Mouse (Mus musculus) kidney, embryonic 15.5 days (tissue): Measurements from ENCODE around the gene Sh3d19. TPM values are rescaled to one million over a fixed set of nuclear protein-coding genes. Genes with fewer than 3 reads are reported as not detected.

ENCODE experiments used
- ATAC-seq: fragments of 200-750 bp; cut with Nextera tagmentation; replicated peaks from 2 replicates; pipeline ENCODE4 v1.8.0; 2017; ENCODE audit warnings: moderate TSS enrichment; ENCODE audit not compliant: low FRiP score
- H3K27ac ChIP-seq: fragments of 300-500 bp; sonication (generic); 2 replicates; pipeline ENCODE4 v1.5.1; 2015; ENCODE audit warnings: mild to moderate bottlenecking, inconsistent platforms
- H3K27me3 ChIP-seq: fragments of 300-500 bp; sonication (generic); 2 replicates; pipeline ENCODE4 v1.6.1; 2015; ENCODE audit warnings: inconsistent platforms
- H3K36me3 ChIP-seq: fragments of 300-500 bp; sonication (generic); 2 replicates; pipeline ENCODE4 v1.6.1; 2015; ENCODE audit warnings: inconsistent platforms
- H3K4me1 ChIP-seq: fragments of 300-500 bp; sonication (generic); 2 replicates; pipeline ENCODE4 v1.6.1; 2015; ENCODE audit warnings: inconsistent platforms
- H3K4me2 ChIP-seq: fragments of 300-500 bp; sonication (generic); 2 replicates; pipeline ENCODE4 v1.6.1; 2015; ENCODE audit warnings: moderate library complexity, mild to moderate bottlenecking, inconsistent platforms
- H3K4me3 ChIP-seq: fragments of 300-500 bp; sonication (generic); replicated peaks from 2 replicates; pipeline ENCODE4 v1.5.1; 2015; ENCODE audit warnings: mild to moderate bottlenecking, inconsistent platforms
- H3K9ac ChIP-seq: fragments of 300-500 bp; sonication (generic); 2 replicates; pipeline ENCODE4 v1.6.1; 2015; ENCODE audit warnings: mild to moderate bottlenecking, inconsistent platforms
- H3K9me3 ChIP-seq: fragments of 300-500 bp; sonication (generic); replicated peaks from 2 replicates; pipeline ENCODE4 v1.6.1; 2016; ENCODE audit warnings: inconsistent platforms
- WGBS: fragments of 180-500 bp; shearing (Covaris S2); methylation state at CpG from one replicate; pipeline ENCODE4 v1.1.7; 2015; ENCODE audit warnings: mixed read lengths; 5-methylcytosine and 5-hydroxymethylcytosine counted together
- polyA plus RNA-seq: library from polyadenylated mRNA; unstranded; fragments of >200 nt; fragmentation: Nextera tagmentation; extraction: Ambion mirVana; gene quantifications from 2 replicates; pipeline ENCODE4 v1.2.1, GENCODE M21; 2015

Gene Sh3d19
- polyA plus RNA-seq, 1 experiment from 2014 or later, result 32.3 TPM

GRCm38 (mm10) chr3:85984537-85984936 lies 13.6 kb downstream of the Sh3d19 start:
- Histone ChIP-seq H3K9ac (no peak overlapping the region), H3K9me3 (no peaks in the 10 kb centered on the region), H3K4me2 (no peak overlapping the region), H3K27ac (no peak overlapping the region), H3K36me3 (peaks cover 23% of the 10 kb centered on the region; the same call in 1 of the 2 replicates), H3K27me3 (no peaks in the 10 kb centered on the region), H3K4me3 (no peak overlapping the region), H3K4me1 (0 out of 2 replicates have a peak, but pooled peaks cover 3% of the 10 kb centered on the region)
- WGBS, result 90% methylated on average over 6 of the region's 6 CpGs
- no peak for ATAC-seq

- Histone ChIP-seq H3K9me3 (no peaks in the 10 kb centered on the region), H3K4me2 (no peak overlapping the region), H3K4me3 (no peak overlapping the region), H3K27ac (no peak overlapping the region), H3K9ac (no peak overlapping the region), H3K27me3 (no peaks in the 10 kb centered on the region), H3K36me3 (peaks cover 16% of the 10 kb centered on the region; the same call in 1 of the 2 replicates), H3K4me1 (peaks cover 11% of the 10 kb centered on the region; the same call in 1 of the 2 replicates)
- WGBS, result 96% methylated on average over 2 of the region's 2 CpGs
- ATAC-seq, result no peak
Observed at GRCm38 (mm10) chr3:85987225-85987624, 16.3 kb downstream of the Sh3d19 start.

GRCm38 (mm10) chr3:85991140-85991801 lies 20.4 kb downstream of the Sh3d19 start:
- 0 out of 2 replicates have a peak overlapping the region, but pooled peaks have one; percentile 6 for H3K9ac ChIP-seq
- no peak overlapping the region for H3K27ac ChIP-seq
- H3K4me2 ChIP-seq, result no peak overlapping the region
- ATAC-seq, result no peak
- no peak overlapping the region for H3K4me3 ChIP-seq
- peaks cover 16% of the 10 kb centered on the region; the same call in 1 of the 2 replicates for H3K36me3 ChIP-seq
- 58% methylated on average over 6 of the region's 6 CpGs for WGBS
- H3K4me1 ChIP-seq, result peaks cover 17% of the 10 kb centered on the region
- H3K27me3 ChIP-seq, result no peaks in the 10 kb centered on the region
- no peaks in the 10 kb centered on the region for H3K9me3 ChIP-seq

- Histone ChIP-seq H3K9me3 (no peaks in the 10 kb centered on the region), H3K36me3 (peaks cover 16% of the 10 kb centered on the region; the same call in 1 of the 2 replicates), H3K4me2 (no peak overlapping the region), H3K9ac (0 out of 2 replicates have a peak overlapping the region, but pooled peaks have one; percentile 6), H3K27me3 (no peaks in the 10 kb centered on the region), H3K27ac (no peak overlapping the region), H3K4me3 (no peak overlapping the region), H3K4me1 (peaks cover 17% of the 10 kb centered on the region)
- WGBS, result 46% methylated on average over 5 of the region's 5 CpGs
- no peak; the same call in 1 of the 2 replicates for ATAC-seq
Observed at GRCm38 (mm10) chr3:85991802-85992156, 20.9 kb downstream of the Sh3d19 start.

GRCm38 (mm10) chr3:85993744-85994143 lies 22.8 kb downstream of the Sh3d19 start:
- no peak for ATAC-seq

GRCm38 (mm10) chr3:85994645-85995044 lies 23.7 kb downstream of the Sh3d19 start:
- H3K9me3 ChIP-seq, result no peaks in the 10 kb centered on the region
- no peaks in the 10 kb centered on the region for H3K27me3 ChIP-seq
- H3K4me2 ChIP-seq, result no peak overlapping the region
- no peaks in the 10 kb centered on the region for H3K36me3 ChIP-seq
- H3K9ac ChIP-seq, result no peak overlapping the region
- H3K4me3 ChIP-seq, result no peak overlapping the region
- no peak for ATAC-seq
- no peak overlapping the region for H3K27ac ChIP-seq
- peaks cover 17% of the 10 kb centered on the region for H3K4me1 ChIP-seq
- WGBS, result 69% methylated on average over 4 of the region's 4 CpGs

More at GRCm38 (mm10) chr3:85993744-85994143, 22.8 kb downstream of the Sh3d19 start:
- Histone ChIP-seq H3K4me2 (no peak overlapping the region), H3K4me1 (peaks cover 17% of the 10 kb centered on the region), H3K9me3 (no peaks in the 10 kb centered on the region), H3K9ac (no peak overlapping the region), H3K27ac (no peak overlapping the region), H3K27me3 (no peaks in the 10 kb centered on the region), H3K36me3 (0 out of 2 replicates have a peak, but pooled peaks cover 4% of the 10 kb centered on the region), H3K4me3 (no peak overlapping the region)
- WGBS, result 66% methylated on average over 11 of the region's 11 CpGs

GRCm38 (mm10) chr3:86001271-86001670 lies 30.4 kb downstream of the Sh3d19 start:
- no peak overlapping the region for H3K27ac ChIP-seq
- ATAC-seq, result no peak
- H3K9me3 ChIP-seq, result no peaks in the 10 kb centered on the region
- no peak overlapping the region for H3K4me3 ChIP-seq
- WGBS, result 91% methylated on average over 3 of the region's 3 CpGs
- no peaks in the 10 kb centered on the region for H3K4me1 ChIP-seq
- H3K4me2 ChIP-seq, result no peak overlapping the region
- no peak overlapping the region for H3K9ac ChIP-seq
- no peaks in the 10 kb centered on the region for H3K36me3 ChIP-seq
- H3K27me3 ChIP-seq, result no peaks in the 10 kb centered on the region

GRCm38 (mm10) chr3:86002423-86002822 lies 31.5 kb downstream of the Sh3d19 start, which contains the start of gene Prss48:
TSS of gene Prss48 (minus strand) at chr3:86002491.
- no peak within 1 kb of the TSS for H3K27ac ChIP-seq

GRCm38 (mm10) chr3:86002940-86003339 lies 32.0 kb downstream of the Sh3d19 start:
- Histone ChIP-seq H3K9me3 (no peaks in the 10 kb centered on the region), H3K9ac (no peak overlapping the region), H3K4me1 (no peaks in the 10 kb centered on the region), H3K36me3 (peaks cover 3% of the 10 kb centered on the region; the same call in 1 of the 2 replicates), H3K27ac (no peak overlapping the region), H3K27me3 (no peaks in the 10 kb centered on the region), H3K4me3 (no peak overlapping the region), H3K4me2 (no peak overlapping the region)
- 82% methylated on average over 5 of the region's 5 CpGs for WGBS
- ATAC-seq, result no peak

More at GRCm38 (mm10) chr3:86002423-86002822, 31.5 kb downstream of the Sh3d19 start, which contains the start of gene Prss48:
- no peaks in the 10 kb centered on the region for H3K36me3 ChIP-seq
- H3K27me3 ChIP-seq, result no peaks in the 10 kb centered on the region
- no peaks in the 10 kb centered on the region for H3K9me3 ChIP-seq
- no peak within 1 kb of the TSS for H3K4me3 ChIP-seq
- H3K4me2 ChIP-seq, result no peak within 1 kb of the TSS
- H3K9ac ChIP-seq, result no peak within 1 kb of the TSS
- no peak for ATAC-seq
- WGBS, result 83% methylated on average over 17 of the region's 17 CpGs
- no peaks in the 10 kb centered on the region for H3K4me1 ChIP-seq

- WGBS, result 95% methylated on average over 10 of the region's 10 CpGs
- no peak overlapping the region for H3K27ac ChIP-seq
- H3K36me3 ChIP-seq, result peaks cover 12% of the 10 kb centered on the region
- H3K4me1 ChIP-seq, result no peaks in the 10 kb centered on the region
- no peak overlapping the region for H3K4me2 ChIP-seq
- no peak overlapping the region for H3K4me3 ChIP-seq
- no peaks in the 10 kb centered on the region for H3K9me3 ChIP-seq
- no peak for ATAC-seq
- H3K9ac ChIP-seq, result no peak overlapping the region
- H3K27me3 ChIP-seq, result no peaks in the 10 kb centered on the region
Observed at GRCm38 (mm10) chr3:86004751-86005150, 33.8 kb downstream of the Sh3d19 start.

- H3K36me3 ChIP-seq, result peaks cover 12% of the 10 kb centered on the region
- H3K9ac ChIP-seq, result no peak overlapping the region
- H3K4me2 ChIP-seq, result no peak overlapping the region
- no peak overlapping the region for H3K27ac ChIP-seq
- H3K4me1 ChIP-seq, result peaks cover 13% of the 10 kb centered on the region
- no peaks in the 10 kb centered on the region for H3K27me3 ChIP-seq
- no peaks in the 10 kb centered on the region for H3K9me3 ChIP-seq
- H3K4me3 ChIP-seq, result no peak overlapping the region
- 0 out of 2 replicates have a peak, but pooled peaks have one; percentile 52 for ATAC-seq
- 74% methylated on average over 3 of the region's 3 CpGs for WGBS
Observed at GRCm38 (mm10) chr3:86010618-86011017, 39.7 kb downstream of the Sh3d19 start.

GRCm38 (mm10) chr3:86011373-86011772 lies 40.5 kb downstream of the Sh3d19 start:
- Histone ChIP-seq H3K36me3 (peaks cover 12% of the 10 kb centered on the region), H3K4me1 (peaks cover 13% of the 10 kb centered on the region), H3K9ac (no peak overlapping the region), H3K4me2 (no peak overlapping the region), H3K27ac (no peak overlapping the region), H3K9me3 (no peaks in the 10 kb centered on the region), H3K4me3 (no peak overlapping the region), H3K27me3 (no peaks in the 10 kb centered on the region)
- no peak for ATAC-seq
- WGBS, result 46% methylated on average over 6 of the region's 6 CpGs
